Mouse (Mus musculus): ENCODE results near the gene Lbp. TPM values are rescaled to one million over a fixed set of nuclear protein-coding genes. Genes with fewer than 3 reads are reported as not detected.

The Lbp gene
- total RNA-seq, 2 experiments from 2014 or later: 71.3 to 212 TPM

DNA sequence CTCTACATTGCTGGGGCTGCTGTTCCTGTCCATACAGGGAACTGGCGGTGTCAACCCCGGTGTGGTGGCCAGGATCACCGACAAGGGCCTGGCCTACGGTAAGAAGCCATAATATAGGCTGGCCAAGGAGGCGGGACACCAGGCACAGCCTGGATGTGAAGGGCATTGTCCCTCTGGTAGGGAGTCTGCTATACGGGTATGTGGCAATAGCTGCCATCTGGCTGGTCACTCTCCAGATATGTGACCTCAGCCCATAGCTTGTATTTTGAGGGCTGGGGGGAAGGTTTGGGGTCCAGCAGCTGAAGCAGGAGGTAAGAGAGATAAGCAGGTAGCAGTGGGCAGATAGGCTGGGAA, 380 bp downstream of the Lbp start:
- ATAC-seq (replicated peaks; ENCODE audit: poor library complexity): no peak; the same call in 1 of the 2 replicates

- ATAC-seq (replicated peaks; ENCODE audit: poor library complexity): no peak
These were observed 2.0 kb downstream of the Lbp start for GRCm38 (mm10) chr2:158308276-158308675.

- ATAC-seq (replicated peaks; ENCODE audit: poor library complexity): 0 out of 2 replicates have a peak, but pooled peaks have one; percentile 12
These were observed 6.8 kb downstream of the Lbp start for GRCm38 (mm10) chr2:158313089-158313488.

GRCm38 (mm10) chr2:158316371-158316770, 10.1 kb downstream of the Lbp start:
- ATAC-seq (replicated peaks; ENCODE audit: poor library complexity): no peak

- peak; percentile 85 for ATAC-seq (replicated peaks; ENCODE audit: poor library complexity)
These were observed 10.7 kb downstream of the Lbp start for GRCm38 (mm10) chr2:158317026-158317425.

DNA sequence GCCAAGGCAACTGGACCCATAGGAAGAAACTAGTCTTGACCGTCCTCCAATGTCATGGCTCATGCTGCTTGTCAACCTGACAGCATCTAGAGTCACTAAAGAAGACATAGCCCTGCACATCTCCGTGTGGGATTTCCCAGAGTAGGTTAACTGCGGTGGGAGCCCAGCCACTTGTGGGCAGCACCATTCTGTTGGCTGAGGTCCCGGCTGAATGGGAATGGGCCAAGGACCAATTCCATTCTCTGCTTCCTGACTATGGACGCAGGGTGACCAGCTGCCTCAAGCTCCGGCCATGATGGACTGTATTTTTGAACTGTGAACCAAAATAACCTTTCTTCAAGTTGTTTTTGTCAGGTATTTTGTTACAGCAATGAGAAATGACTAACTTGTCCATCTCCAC, 15.3 kb downstream of the Lbp start:
- ATAC-seq (replicated peaks; ENCODE audit: poor library complexity): no peak

DNA sequence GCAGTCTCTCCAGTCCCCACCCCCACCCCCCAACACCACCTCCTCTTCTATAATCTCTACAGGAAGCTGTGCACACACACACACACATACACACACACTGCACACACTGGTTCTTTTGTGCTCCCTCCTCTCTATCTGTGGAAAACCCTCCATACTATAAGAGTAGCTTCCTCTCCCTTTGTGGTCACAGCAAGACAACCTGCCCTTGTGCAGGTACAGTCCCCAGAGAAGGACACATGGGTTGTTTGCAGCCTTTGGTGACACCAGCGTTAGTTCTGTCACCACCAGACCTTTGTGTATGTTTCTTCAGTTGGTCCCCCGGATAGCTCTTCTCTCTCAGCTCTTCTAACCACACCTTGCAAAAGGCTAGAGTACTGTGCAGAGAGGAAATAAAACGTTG, 16.6 kb downstream of the Lbp start:
- ATAC-seq (replicated peaks; ENCODE audit: poor library complexity): peak; percentile 58

DNA sequence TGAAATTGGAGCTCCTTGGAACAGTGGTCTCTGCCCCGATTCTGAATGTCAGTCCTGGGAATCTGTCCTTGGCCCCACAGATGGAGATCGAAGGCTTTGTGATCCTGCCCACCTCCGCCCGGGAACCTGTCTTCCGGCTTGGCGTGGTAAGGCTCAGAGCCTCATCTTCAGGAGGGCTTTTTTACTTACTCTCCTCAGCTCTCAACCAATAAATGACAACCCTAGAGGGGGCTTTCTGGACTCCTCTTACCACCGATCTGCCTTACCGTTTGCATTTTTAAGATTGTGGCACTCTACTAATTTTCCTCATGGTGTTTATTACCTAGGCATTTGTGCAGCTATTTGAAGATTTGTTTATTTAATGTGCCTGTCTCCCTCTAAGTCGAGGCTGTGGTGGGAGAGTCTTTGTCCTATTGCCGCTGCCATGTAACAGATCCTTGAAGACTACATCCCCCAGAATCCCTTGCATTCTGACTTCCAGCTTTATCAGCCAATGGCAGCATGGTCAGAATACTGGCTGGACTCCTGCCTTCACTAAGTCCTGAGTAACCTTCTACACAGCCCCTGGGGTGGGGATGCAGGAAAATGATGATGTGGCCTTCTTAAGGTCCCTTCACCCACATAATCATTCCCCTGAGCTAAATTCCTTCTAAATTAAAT, 18.4 kb downstream of the Lbp start:
- no peak for ATAC-seq (replicated peaks; ENCODE audit: poor library complexity)

DNA sequence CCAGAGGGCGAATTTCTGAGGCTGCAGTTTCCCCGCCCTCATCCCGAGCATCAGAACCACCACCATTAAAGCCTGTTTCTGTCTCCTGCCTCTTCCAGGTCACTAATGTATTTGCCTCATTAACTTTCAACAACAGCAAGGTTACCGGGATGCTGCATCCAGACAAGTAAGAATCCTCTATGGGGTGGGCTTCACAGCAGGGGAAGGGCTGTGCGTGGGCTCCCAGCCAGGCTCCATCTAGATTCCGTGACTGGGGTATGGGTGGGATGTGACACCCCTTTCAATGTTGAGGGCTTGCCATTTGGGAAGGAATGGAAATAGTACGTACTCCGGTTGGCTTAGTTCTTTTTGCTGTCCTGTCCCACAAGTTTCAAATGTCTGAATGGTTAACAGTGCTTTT, 19.3 kb downstream of the Lbp start:
- ATAC-seq (replicated peaks; ENCODE audit: poor library complexity): no peak

DNA sequence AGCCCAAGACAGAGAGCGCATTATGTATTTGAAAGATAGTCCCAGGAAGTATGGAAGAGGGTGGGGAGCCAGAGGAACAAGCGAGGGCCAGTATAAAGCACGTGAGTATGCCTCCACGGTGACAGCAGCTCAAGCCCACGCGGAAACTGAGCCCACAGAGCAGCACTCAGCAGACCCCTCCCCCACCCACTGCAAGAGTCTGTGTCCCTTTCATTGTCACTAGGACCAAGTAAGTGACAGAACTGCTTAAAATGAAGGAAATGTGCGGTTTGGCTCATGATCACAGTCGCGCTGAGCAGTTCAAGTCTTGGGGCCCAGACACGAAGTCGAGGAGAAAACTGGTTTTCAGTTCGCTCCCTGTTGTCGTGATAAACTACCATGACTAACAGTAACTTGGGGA, 28.1 kb downstream of the Lbp start:
- no peak for ATAC-seq (replicated peaks; ENCODE audit: poor library complexity)

DNA sequence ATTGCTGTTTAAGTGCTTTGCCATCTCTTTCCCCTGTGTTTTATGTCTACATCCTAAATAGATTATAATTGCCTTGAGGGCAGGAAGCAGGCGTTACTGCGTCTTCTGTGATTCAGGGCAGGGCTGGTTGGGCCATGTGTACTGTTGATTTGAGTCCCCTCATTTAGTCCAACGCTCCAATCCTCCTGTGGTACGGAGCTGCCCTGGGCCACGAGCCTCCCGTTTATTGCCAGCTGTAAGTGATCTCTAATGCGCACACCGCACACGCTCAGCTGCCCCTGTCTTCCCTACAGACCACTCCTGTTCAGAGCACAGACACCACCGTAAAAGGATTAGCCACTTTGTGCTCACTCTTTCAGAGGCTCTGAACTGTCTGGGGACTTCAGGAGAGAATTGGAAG, 31.4 kb downstream of the Lbp start:
- no peak for ATAC-seq (replicated peaks; ENCODE audit: poor library complexity)

GRCm38 (mm10) chr2:158339948-158340564, 33.8 kb downstream of the Lbp start:
- peak; percentile 88 for ATAC-seq (replicated peaks; ENCODE audit: poor library complexity)

DNA sequence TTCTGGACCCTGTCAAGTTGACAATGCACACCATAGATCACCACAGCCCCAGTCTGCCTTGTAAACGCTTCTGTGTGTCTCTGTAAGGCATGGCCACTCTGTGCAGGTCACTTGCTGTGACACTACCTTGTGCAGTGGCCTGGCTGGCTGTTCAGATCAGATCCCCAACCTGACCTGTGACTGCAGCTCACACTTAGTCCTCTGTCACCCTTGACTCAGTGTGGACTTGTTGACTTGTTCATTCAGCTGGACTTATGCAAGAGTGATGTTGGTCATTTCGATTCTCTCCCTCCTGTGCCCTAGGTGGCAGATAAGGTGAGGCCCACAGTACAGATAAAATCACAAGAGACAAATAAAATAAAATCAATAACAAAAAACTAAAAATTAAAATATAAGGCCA, 35.0 kb downstream of the Lbp start:
- ATAC-seq (replicated peaks; ENCODE audit: poor library complexity): no peak

DNA sequence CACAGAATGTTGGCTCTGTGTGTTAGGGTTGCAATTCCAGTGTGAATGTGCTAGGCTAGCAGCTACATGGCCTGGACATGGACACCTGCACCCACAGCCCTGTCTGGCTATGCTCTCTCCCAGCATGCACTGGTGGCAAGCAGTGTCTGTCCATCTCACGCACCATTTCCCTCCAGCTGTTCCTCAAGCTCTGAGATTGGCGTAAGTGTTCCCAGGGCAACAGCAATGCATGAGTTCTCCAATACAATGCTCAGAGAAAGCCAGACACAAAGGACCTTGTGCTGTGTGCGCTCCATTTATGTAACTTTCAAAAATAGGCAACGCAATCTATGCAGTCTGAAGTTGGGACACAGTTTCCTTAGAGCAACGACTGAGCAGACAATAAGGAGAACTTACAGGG, 37.2 kb downstream of the Lbp start:
- peak; percentile 65 for ATAC-seq (replicated peaks; ENCODE audit: poor library complexity)

- ATAC-seq (replicated peaks; ENCODE audit: poor library complexity): 0 out of 2 replicates have a peak, but pooled peaks have one; percentile 13
These were observed 40.2 kb downstream of the Lbp start for GRCm38 (mm10) chr2:158346467-158346866.

DNA sequence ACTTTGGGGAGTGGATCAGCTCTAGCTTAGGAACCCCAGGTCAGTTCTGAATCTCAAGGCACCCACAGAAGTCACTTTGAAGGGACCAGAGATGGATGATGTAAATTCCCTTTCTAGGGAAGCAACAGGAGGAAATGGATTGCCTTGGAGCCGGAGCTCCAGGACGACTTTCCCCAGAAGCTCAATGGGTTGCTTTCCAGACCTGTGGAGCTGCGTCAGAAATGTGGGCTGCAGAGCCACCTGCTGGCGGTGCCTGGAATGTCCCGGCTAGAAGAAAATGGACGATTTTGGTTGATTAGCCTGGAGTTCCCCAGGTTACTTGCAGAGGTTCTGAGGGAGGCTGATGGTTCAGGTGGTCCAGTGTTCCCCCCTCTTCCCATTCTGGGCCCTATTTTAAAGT, 41.6 kb downstream of the Lbp start:
- ATAC-seq (replicated peaks; ENCODE audit: poor library complexity): peak; percentile 87

DNA sequence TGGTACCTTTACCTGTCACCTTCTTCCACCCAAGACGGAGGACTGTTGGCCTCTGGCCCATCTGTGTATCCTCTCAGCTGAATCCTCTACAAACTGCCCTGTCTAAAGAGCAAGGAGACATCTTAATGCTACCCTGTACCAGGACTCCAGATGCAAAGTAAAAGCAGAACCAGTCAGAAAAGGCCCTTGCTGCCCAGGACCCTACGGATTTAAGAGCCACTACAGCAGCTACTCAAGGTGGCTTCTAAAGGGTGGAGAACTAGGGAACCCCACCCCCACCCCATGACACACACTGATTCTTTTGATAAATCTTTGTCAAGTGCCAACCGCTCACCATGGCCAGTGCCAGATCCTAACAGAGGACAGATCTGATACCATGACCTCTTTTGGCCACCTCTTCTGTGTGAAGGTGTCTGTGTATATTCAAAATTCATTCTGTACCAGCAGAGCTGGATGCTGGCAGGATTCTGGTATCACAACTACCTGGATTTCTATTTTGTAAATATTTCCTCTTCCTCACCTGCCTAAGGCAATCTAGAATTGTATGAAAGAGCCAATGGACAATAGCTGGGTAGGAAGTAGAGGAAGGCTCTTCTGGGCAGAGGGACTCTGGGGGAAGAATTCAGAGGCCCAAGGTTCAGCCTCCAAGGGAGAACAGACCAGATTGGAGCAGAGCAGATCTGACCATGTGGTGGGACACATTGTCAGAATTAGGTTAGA, 46.7 kb downstream of the Lbp start:
- ATAC-seq (replicated peaks; ENCODE audit: poor library complexity): no peak

- no peak for ATAC-seq (replicated peaks; ENCODE audit: poor library complexity)
These were observed 48.2 kb downstream of the Lbp start for GRCm38 (mm10) chr2:158354348-158355114.

- ATAC-seq (replicated peaks; ENCODE audit: poor library complexity): no peak
These were observed 48.9 kb downstream of the Lbp start for GRCm38 (mm10) chr2:158355238-158355637.

- ATAC-seq (replicated peaks; ENCODE audit: poor library complexity): no peak
These were observed 49.8 kb downstream of the Lbp start for GRCm38 (mm10) chr2:158356121-158356520.
